9 mouse cellular contexts compared by ENCODE assay signal in the genomic region with DNA sequence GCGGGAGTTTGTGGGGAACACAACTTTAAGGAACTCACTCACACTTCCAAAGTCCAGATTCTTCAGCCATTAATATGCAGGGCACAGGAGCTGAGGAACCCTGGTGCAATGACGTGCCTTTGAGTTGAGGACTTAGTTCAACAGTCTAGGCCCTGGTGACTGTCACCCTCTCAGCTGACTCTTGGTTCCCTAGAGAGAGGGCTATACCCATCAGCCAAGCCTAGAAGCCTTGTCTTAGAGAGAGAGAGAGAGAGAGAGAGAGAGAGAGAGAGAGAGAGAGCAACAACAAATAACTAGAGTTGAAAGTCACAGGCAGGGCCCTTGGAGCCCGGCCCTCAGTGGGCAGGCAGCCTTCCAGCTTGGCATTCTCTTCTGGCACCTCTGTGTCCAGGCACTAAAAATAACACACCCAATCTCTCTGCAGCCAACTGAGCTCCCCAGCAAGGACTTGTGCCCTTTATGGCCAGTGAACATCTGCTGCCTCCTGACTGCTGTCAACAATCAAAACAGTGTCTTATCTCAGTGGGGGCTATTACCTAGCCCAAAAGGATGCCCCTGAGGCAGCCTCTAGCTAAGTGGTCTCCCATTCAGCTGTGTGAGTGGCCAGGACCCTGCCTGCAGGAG. TPM values are rescaled to one million over a fixed set of nuclear protein-coding genes. Genes with fewer than 3 reads are reported as not detected.
A peak's percentile ranks its signal among the peaks of the same experiment; 100 is the strongest.
DNase-seq lines count a peak whose midpoint lies in the region; ATAC-seq and TF ChIP-seq lines count a peak whose summit lies in the region.
"Had no signal": no experiment of that assay in that cellular context is flagged by ENCODE, and none has a peak within 500 bp of the region (broad histone marks: within the 10 kb centered on the region; RNA-seq: fewer than 3 reads in every experiment).

No protein-coding gene starts in this region.

- H3K9ac ChIP-seq in heart, embryonic 13.5 days = no peak overlapping the region
- H3K9ac ChIP-seq in hindbrain, embryonic 12.5 days = no peak overlapping the region
- H3K9ac ChIP-seq: limb, embryonic 13.5 days had no signal

- DNase-seq in ovary, adult 18-20 months (ENCODE audit: low spot score) = peak; percentile 57
- no peak for DNase-seq in ovary, postnatal 10 days (ENCODE audit: low spot score)
- peak; percentile 69 for DNase-seq in cerebellum, adult 8-10 months
- DNase-seq in lung, adult 2 months = peak; percentile 21
- no peak for DNase-seq in spleen, postnatal 36 days (ENCODE audit: low spot score in 2 of 2)
- DNase-seq in spleen, adult 12 weeks (ENCODE audit: low spot score) = no peak

- H3K27me3 ChIP-seq in heart, embryonic 13.5 days (replicated peaks) = no peaks in the 10 kb centered on the region
- no peaks in the 10 kb centered on the region for H3K27me3 ChIP-seq in hindbrain, embryonic 12.5 days
- H3K27me3 ChIP-seq: limb, embryonic 13.5 days had no signal

- no peak for TF ChIP-seq CTCF in lung, adult 2 months (IDR thresholded peaks at IDR 0.05; ENCODE audit: insufficient read depth, low read length)

- peak; percentile 58; the same call in 1 of the 2 replicates for ATAC-seq in heart, embryonic 13.5 days (ENCODE audit: extremely low read depth, insufficient number of reproducible peaks, low FRiP score, low TSS enrichment)
- no peak for ATAC-seq in hindbrain, embryonic 12.5 days (ENCODE audit: low FRiP score)

- peaks cover 40% of the 10 kb centered on the region for H3K4me1 ChIP-seq in heart, embryonic 13.5 days
- no peaks in the 10 kb centered on the region for H3K4me1 ChIP-seq in lung, adult 2 months (ENCODE audit: control insufficient read depth, insufficient read depth, low read length)
- H3K4me1 ChIP-seq in hindbrain, embryonic 12.5 days = no peaks in the 10 kb centered on the region
- H3K4me1 ChIP-seq: limb, embryonic 13.5 days had no signal

- no peak for TF ChIP-seq POLR2A in lung, adult 2 months (IDR thresholded peaks at IDR 0.05; ENCODE audit: borderline replicate concordance, extremely low read depth, low read depth, low read length)

- H3K4me2 ChIP-seq in heart, embryonic 13.5 days = no peak overlapping the region
- no peak overlapping the region for H3K4me2 ChIP-seq in hindbrain, embryonic 12.5 days (replicated peaks)
- H3K4me2 ChIP-seq: limb, embryonic 13.5 days had no signal

- peaks cover 5% of the 10 kb centered on the region; the same call in 1 of the 2 replicates for H3K9me3 ChIP-seq in heart, embryonic 13.5 days
- H3K9me3 ChIP-seq in hindbrain, embryonic 12.5 days (replicated peaks) = no peaks in the 10 kb centered on the region
- H3K9me3 ChIP-seq: limb, embryonic 13.5 days had no signal

- H3K27ac ChIP-seq in heart, embryonic 13.5 days (replicated peaks) = peak overlapping the region; percentile 88
- H3K27ac ChIP-seq in hindbrain, embryonic 12.5 days = no peak overlapping the region
- H3K27ac ChIP-seq: limb, embryonic 13.5 days had no signal

- H3K36me3 ChIP-seq in heart, embryonic 13.5 days = no peaks in the 10 kb centered on the region
- no peaks in the 10 kb centered on the region for H3K36me3 ChIP-seq in hindbrain, embryonic 12.5 days
- H3K36me3 ChIP-seq: limb, embryonic 13.5 days had no signal

- H3K4me3 ChIP-seq in heart, embryonic 13.5 days = no peak overlapping the region
- H3K4me3 ChIP-seq in lung, adult 2 months (replicated peaks; ENCODE audit: extremely low read depth, low read depth, low read length) = no peak overlapping the region
- H3K4me3 ChIP-seq in hindbrain, embryonic 12.5 days = no peak overlapping the region
- H3K4me3 ChIP-seq: limb, embryonic 13.5 days had no signal

- WGBS in heart, embryonic 13.5 days = 46% methylated on average over 3 of the region's 3 CpGs
- whole genome bisulfite sequencing in lung, adult 2 months = 46% methylated on average over 3 of the region's 3 CpGs
- WGBS in hindbrain, embryonic 12.5 days = 71% methylated on average over 3 of the region's 3 CpGs

RNA-seq across cellular contexts. Expression of gene Tenm4, which starts 28.0 kb away (rescaled TPM):
- 9.2 and 10.5 TPM in 2 replicates for polyA plus RNA-seq in heart, embryonic 13.5 days (2015; fragmentation: Nextera tagmentation; extraction: Ambion mirVana)
- polyA plus RNA-seq in lung, adult 2 months (2012; rRNA removed) = 0.98 and 1.3 TPM in 2 replicates
- 38.5 and 43.1 TPM in 2 replicates for polyA plus RNA-seq in hindbrain, embryonic 12.5 days (2016; fragmentation: Nextera tagmentation; extraction: Ambion mirVana)

Comparison
In these comparisons a context has a peak if more than half of its experiments do, and no peak if none do; other contexts are left out.
1. DNase-seq: peak in ovary, adult 18-20 months (single experiment), cerebellum, adult 8-10 months (single experiment) and lung, adult 2 months (single experiment); none in ovary, postnatal 10 days (single experiment), spleen, postnatal 36 days (0 of 2) and spleen, adult 12 weeks (single experiment).